Mouse (Mus musculus): ENCODE data around the gene Tab3. TPM values are rescaled to one million over a fixed set of nuclear protein-coding genes. Genes with fewer than 3 reads are reported as not detected.
A peak's percentile ranks its signal among the peaks of the same experiment; 100 is the strongest.

The Tab3 gene
- polyA plus RNA-seq, 1 experiment = 4.0 TPM

GRCm38 (mm10) chrX:85580768-85581167 is 6.9 kb downstream of the Tab3 start:
- Histone ChIP-seq H3K4me1 (ENCODE audit: control insufficient read depth, insufficient read depth, insufficient read length) (no peaks in the 10 kb centered on the region), H3K4me3 (ENCODE audit: extremely low read depth, insufficient read depth, insufficient read length) (no peak overlapping the region), H3K36me3 (ENCODE audit: control insufficient read depth, insufficient read depth, low read length) (no peaks in the 10 kb centered on the region), H3K27me3 (ENCODE audit: control insufficient read depth, insufficient read depth, low read length) (no peaks in the 10 kb centered on the region), H3K27ac (ENCODE audit: insufficient read depth, low read length) (no peak overlapping the region)
- TF ChIP-seq POLR2A (IDR thresholded peaks at IDR 0.05; ENCODE audit: low read depth, low read length) = no peak
- DNase-seq (ENCODE audit: low read depth in 1 of 2, low spot score in 2 of 2) = no peak
- 55% methylated on average over 2 of the region's 2 CpGs for WGBS

- no peak for DNase-seq (ENCODE audit: low read depth in 1 of 2, low spot score in 2 of 2)
- Histone ChIP-seq H3K4me3 (ENCODE audit: extremely low read depth, insufficient read depth, insufficient read length) (no peak overlapping the region), H3K27ac (ENCODE audit: insufficient read depth, low read length) (no peak overlapping the region), H3K4me1 (ENCODE audit: control insufficient read depth, insufficient read depth, insufficient read length) (no peaks in the 10 kb centered on the region), H3K36me3 (ENCODE audit: control insufficient read depth, insufficient read depth, low read length) (no peaks in the 10 kb centered on the region), H3K27me3 (ENCODE audit: control insufficient read depth, insufficient read depth, low read length) (no peaks in the 10 kb centered on the region)
- TF ChIP-seq CTCF (IDR thresholded peaks at IDR 0.05; ENCODE audit: extremely low read depth, insufficient read depth, insufficient read length, insufficient replicate concordance) (no peak), POLR2A (IDR thresholded peaks at IDR 0.05; ENCODE audit: low read depth, low read length) (no peak)
- WGBS = 82% methylated on average over 1 of the region's 1 CpGs
These were observed 8.7 kb downstream of the Tab3 start for GRCm38 (mm10) chrX:85582517-85582916.

- Histone ChIP-seq H3K36me3 (ENCODE audit: control insufficient read depth, insufficient read depth, low read length) (no peaks in the 10 kb centered on the region), H3K27ac (ENCODE audit: insufficient read depth, low read length) (no peak overlapping the region), H3K27me3 (ENCODE audit: control insufficient read depth, insufficient read depth, low read length) (no peaks in the 10 kb centered on the region), H3K4me1 (ENCODE audit: control insufficient read depth, insufficient read depth, insufficient read length) (no peaks in the 10 kb centered on the region), H3K4me3 (ENCODE audit: extremely low read depth, insufficient read depth, insufficient read length) (no peak overlapping the region)
- TF ChIP-seq POLR2A (IDR thresholded peaks at IDR 0.05; ENCODE audit: low read depth, low read length) (no peak), CTCF (IDR thresholded peaks at IDR 0.05; ENCODE audit: extremely low read depth, insufficient read depth, insufficient read length, insufficient replicate concordance) (no peak)
- no peak for DNase-seq (ENCODE audit: low read depth in 1 of 2, low spot score in 2 of 2)
These were observed 11.8 kb downstream of the Tab3 start for GRCm38 (mm10) chrX:85585575-85585974.

GRCm38 (mm10) chrX:85614701-85615100 is 40.9 kb downstream of the Tab3 start:
- DNase-seq (ENCODE audit: low read depth in 1 of 2, low spot score in 2 of 2) = no peak
- no peak overlapping the region; the same call in 1 of the 2 replicates for H3K4me3 ChIP-seq (ENCODE audit: extremely low read depth, insufficient read depth, insufficient read length)
- H3K27ac ChIP-seq (ENCODE audit: insufficient read depth, low read length) = no peak overlapping the region

GRCm38 (mm10) chrX:85646204-85646777 is 72.5 kb downstream of the Tab3 start:
- Histone ChIP-seq H3K36me3 (ENCODE audit: control insufficient read depth, insufficient read depth, low read length) (no peaks in the 10 kb centered on the region), H3K27me3 (ENCODE audit: control insufficient read depth, insufficient read depth, low read length) (no peaks in the 10 kb centered on the region), H3K27ac (ENCODE audit: insufficient read depth, low read length) (no peak overlapping the region), H3K4me1 (ENCODE audit: control insufficient read depth, insufficient read depth, insufficient read length) (no peaks in the 10 kb centered on the region), H3K4me3 (ENCODE audit: extremely low read depth, insufficient read depth, insufficient read length) (no peak overlapping the region)
- TF ChIP-seq CTCF (IDR thresholded peaks at IDR 0.05; ENCODE audit: extremely low read depth, insufficient read depth, insufficient read length, insufficient replicate concordance) = no peak
- no peak for TF ChIP-seq POLR2A (IDR thresholded peaks at IDR 0.05; ENCODE audit: low read depth, low read length)
- 36% methylated on average over 8 of the region's 8 CpGs for WGBS
- peak in 1 of 2 experiments; percentile 8 for DNase-seq (ENCODE audit: low read depth in 1 of 2, low spot score in 2 of 2)

More at GRCm38 (mm10) chrX:85614701-85615100, 40.9 kb downstream of the Tab3 start:
- no peaks in the 10 kb centered on the region; the same call in 1 of the 2 replicates for H3K36me3 ChIP-seq (ENCODE audit: control insufficient read depth, insufficient read depth, low read length)
- WGBS = 93% methylated on average over 2 of the region's 2 CpGs
- TF ChIP-seq POLR2A (IDR thresholded peaks at IDR 0.05; ENCODE audit: low read depth, low read length) = no peak
- no peak for TF ChIP-seq CTCF (IDR thresholded peaks at IDR 0.05; ENCODE audit: extremely low read depth, insufficient read depth, insufficient read length, insufficient replicate concordance)
- no peaks in the 10 kb centered on the region for H3K4me1 ChIP-seq (ENCODE audit: control insufficient read depth, insufficient read depth, insufficient read length)
- H3K27me3 ChIP-seq (ENCODE audit: control insufficient read depth, insufficient read depth, low read length) = no peaks in the 10 kb centered on the region

GRCm38 (mm10) chrX:85676808-85677207 is 103.0 kb downstream of the Tab3 start:
- 18% methylated on average over 7 of the region's 7 CpGs for WGBS
- DNase-seq (ENCODE audit: low read depth in 1 of 2, low spot score in 2 of 2) = peak; percentile 2 to 7
- H3K36me3 ChIP-seq (ENCODE audit: control insufficient read depth, insufficient read depth, low read length) = no peaks in the 10 kb centered on the region
- H3K4me3 ChIP-seq (ENCODE audit: extremely low read depth, insufficient read depth, insufficient read length) = no peak overlapping the region
- H3K27ac ChIP-seq (ENCODE audit: insufficient read depth, low read length) = no peak overlapping the region
- TF ChIP-seq POLR2A (IDR thresholded peaks at IDR 0.05; ENCODE audit: low read depth, low read length) = no peak
- no peak for TF ChIP-seq CTCF (IDR thresholded peaks at IDR 0.05; ENCODE audit: extremely low read depth, insufficient read depth, insufficient read length, insufficient replicate concordance)
- H3K4me1 ChIP-seq (ENCODE audit: control insufficient read depth, insufficient read depth, insufficient read length) = no peaks in the 10 kb centered on the region
- no peaks in the 10 kb centered on the region for H3K27me3 ChIP-seq (ENCODE audit: control insufficient read depth, insufficient read depth, low read length)

GRCm38 (mm10) chrX:85682125-85682524 is 108.3 kb downstream of the Tab3 start:
- 60% methylated on average over 1 of the region's 1 CpGs for WGBS
- no peak for DNase-seq (ENCODE audit: low read depth in 1 of 2, low spot score in 2 of 2)
- Histone ChIP-seq H3K4me1 (ENCODE audit: control insufficient read depth, insufficient read depth, insufficient read length) (no peaks in the 10 kb centered on the region), H3K36me3 (ENCODE audit: control insufficient read depth, insufficient read depth, low read length) (no peaks in the 10 kb centered on the region), H3K4me3 (ENCODE audit: extremely low read depth, insufficient read depth, insufficient read length) (no peak overlapping the region), H3K27me3 (ENCODE audit: control insufficient read depth, insufficient read depth, low read length) (no peaks in the 10 kb centered on the region), H3K27ac (ENCODE audit: insufficient read depth, low read length) (no peak overlapping the region)
- TF ChIP-seq CTCF (IDR thresholded peaks at IDR 0.05; ENCODE audit: extremely low read depth, insufficient read depth, insufficient read length, insufficient replicate concordance) = no peak
- no peak for TF ChIP-seq POLR2A (IDR thresholded peaks at IDR 0.05; ENCODE audit: low read depth, low read length)

All from spleen, adult 2 months (tissue).